Mouse (Mus musculus): ENCODE results near the gene Asf1a.
A peak's percentile ranks its signal among the peaks of the same experiment; 100 is the strongest.
"Not testable (repeated sequence)": the region's sequence is repeated elsewhere in the genome, so short reads cannot be mapped to it uniquely, and the experiment has no call there.

Asf1a gene

GRCm38 (mm10) chr10:53596677-53597120 is at the start of gene Asf1a:
Gene Asf1a, plus strand, starts transcription at chr10:53596757.
- DNase-seq (ENCODE audit: extremely low spot score, low spot score), result peak; percentile 95

GRCm38 (mm10) chr10:53562001-53562400 is 34.6 kb upstream of the Asf1a start:
- no peak for DNase-seq (ENCODE audit: extremely low spot score, low spot score)

DNA sequence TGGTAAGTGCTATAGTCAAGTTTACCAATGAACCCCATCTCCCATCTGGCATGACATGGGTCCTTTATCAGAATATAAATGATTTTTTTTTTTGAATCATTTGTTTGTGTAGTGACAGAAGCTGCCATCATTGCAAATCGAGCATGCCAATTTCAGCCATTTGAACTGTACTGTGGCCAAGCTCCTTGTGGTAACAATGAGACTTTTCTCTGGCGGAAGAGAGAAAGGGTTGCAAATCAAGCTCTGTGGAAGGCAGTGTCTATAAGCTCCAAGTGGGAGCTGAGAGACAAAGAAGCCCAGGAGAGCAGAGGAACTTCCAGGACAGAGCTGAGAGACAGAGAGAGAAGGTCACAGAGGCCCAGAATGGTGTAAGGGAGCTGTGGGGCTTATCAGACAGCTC is 31.0 kb upstream of the Asf1a start:
- DNase-seq (ENCODE audit: extremely low spot score, low spot score), result no peak

- no peak for DNase-seq (ENCODE audit: extremely low spot score, low spot score)
Observed at GRCm38 (mm10) chr10:53568531-53568930, 28.0 kb upstream of the Asf1a start.

GRCm38 (mm10) chr10:53580137-53580536 is 16.4 kb upstream of the Asf1a start:
- no peak for DNase-seq (ENCODE audit: extremely low spot score, low spot score)

DNA sequence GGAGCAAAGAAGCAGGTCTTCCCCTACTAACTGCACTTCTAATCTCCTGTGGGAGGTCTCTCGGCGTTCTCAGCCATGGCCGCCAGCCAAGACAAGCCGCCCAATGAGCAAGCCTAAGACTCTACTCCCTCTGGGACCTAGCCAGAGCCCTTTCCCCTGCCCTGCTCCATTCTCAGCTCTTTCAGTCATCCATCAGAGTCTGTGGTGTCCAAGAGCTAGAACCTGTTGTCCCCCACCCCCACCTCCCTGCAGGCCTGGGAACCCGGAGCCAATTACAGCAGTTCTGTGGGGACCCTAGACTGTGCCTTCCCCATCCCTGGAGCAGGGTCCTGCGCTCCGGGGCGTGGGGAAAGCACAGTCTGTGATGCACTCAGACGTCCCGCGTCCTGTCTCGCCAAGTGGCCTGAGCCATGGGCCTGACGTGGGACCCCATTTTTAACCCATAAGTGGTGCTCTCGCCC is 15.9 kb upstream of the Asf1a start:
- DNase-seq (ENCODE audit: extremely low spot score, low spot score), result peak; percentile 34

- no peak for DNase-seq (ENCODE audit: extremely low spot score, low spot score)
Observed at GRCm38 (mm10) chr10:53581087-53581486, 15.5 kb upstream of the Asf1a start.

DNA sequence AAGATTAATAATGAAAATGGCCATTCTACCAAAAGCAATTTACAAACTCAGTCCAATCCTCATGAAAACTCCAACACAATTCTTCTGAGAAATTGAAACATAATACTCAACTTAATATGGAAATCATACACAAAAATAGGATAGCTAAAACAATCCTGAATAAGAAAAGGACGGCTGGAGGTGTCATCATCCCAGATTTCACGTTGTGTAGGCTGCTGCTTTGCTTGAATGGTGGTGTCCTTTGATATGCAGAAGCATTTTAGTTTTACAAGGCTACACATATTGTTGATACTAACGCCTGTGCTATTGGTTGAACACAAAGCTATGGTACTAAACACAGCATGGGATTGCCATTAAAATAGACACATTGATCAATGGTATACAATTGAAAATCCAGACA is 10.8 kb upstream of the Asf1a start:
- no peak for DNase-seq (ENCODE audit: extremely low spot score, low spot score)

DNA sequence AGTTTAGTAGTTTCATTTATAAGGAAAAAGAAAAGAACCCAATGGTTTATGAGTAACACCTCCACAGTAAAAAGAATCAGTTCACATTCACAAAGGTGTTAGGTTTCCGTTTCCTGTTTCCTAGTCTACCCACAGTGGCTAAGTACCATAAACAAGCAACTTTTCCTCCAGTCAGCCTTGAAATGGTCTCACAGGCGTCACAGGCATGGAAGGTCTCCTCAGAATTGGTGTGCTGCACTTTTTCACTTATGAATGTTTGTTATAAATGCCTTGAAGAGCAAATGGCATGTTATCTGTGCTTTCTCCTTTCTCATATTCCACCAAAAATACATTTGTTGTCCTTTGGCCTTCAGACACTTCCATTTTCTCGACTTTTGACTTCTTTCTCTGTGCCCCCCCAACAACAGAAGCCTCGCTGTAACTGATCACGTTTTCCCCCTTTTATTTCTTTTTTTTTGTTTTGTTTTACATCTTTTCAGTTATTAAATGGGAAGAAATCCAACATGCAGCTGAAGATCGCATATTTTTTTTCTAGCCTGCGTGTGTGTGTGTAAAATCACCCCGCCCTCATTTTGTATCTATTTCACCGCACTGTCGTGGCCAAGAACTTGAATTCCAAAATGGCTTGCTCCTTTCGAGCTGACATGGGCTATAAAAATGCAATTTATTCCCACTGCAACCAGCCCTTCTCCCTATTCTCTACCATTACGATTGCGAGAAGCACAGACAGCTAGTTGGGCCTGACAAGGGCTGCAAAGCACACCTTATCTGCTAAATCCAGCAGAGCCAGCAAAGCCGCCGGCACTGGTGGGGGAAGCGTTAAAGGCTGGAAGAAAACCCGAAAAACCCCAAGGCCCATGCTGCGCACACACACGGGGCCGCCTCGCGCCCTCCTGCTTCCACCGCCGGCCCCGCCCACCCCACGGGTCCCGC is 547 bp upstream of the Asf1a start:
- DNase-seq (ENCODE audit: extremely low spot score, low spot score), result no peak

DNA sequence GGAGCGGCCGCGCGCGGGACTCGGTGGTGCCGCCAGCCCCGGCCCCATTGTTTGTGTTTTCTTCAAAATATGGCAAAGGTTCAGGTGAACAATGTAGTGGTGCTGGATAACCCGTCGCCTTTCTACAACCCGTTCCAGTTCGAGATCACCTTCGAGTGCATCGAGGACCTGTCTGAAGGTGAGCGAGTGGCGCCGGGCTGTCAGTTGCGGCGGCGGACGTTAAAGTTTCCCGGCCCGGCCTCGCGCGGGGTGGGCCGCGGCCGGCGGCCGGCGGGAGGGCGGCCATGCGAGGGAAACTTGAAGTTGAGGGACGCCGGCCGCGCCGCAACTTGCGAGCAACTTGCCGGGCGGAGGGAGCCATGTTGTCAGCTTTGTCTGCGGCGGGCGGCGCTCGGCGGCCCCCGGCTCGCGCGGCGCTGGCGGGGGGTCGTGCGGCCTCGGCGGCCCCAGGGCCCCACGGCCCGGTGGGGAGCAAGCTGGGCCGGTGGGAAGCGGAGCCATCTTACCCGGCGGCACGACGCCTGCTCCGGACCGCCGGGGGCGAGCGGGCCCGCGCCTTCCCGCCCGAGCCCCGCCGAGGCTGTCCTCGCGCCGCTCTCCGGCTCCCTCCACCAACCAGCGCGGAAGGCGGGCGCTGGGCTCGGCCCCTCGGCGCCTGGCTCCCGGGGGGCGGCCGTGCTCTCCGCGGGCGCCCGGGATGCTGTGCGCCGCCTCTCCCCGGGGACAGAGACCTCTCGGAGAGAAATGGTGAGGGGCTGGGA is 744 bp downstream of the Asf1a start:
- DNase-seq (ENCODE audit: extremely low spot score, low spot score), result peak; percentile 73

- DNase-seq (ENCODE audit: extremely low spot score, low spot score), result no peak
Observed at GRCm38 (mm10) chr10:53598821-53599220, 2.3 kb downstream of the Asf1a start.

- no peak for DNase-seq (ENCODE audit: extremely low spot score, low spot score)
Observed at GRCm38 (mm10) chr10:53605328-53605727, 8.8 kb downstream of the Asf1a start.

- no peak for DNase-seq (ENCODE audit: extremely low spot score, low spot score)
Observed at GRCm38 (mm10) chr10:53608274-53608673, 11.7 kb downstream of the Asf1a start.

- DNase-seq (ENCODE audit: extremely low spot score, low spot score), result no peak
Observed at GRCm38 (mm10) chr10:53612172-53612571, 15.6 kb downstream of the Asf1a start.

DNA sequence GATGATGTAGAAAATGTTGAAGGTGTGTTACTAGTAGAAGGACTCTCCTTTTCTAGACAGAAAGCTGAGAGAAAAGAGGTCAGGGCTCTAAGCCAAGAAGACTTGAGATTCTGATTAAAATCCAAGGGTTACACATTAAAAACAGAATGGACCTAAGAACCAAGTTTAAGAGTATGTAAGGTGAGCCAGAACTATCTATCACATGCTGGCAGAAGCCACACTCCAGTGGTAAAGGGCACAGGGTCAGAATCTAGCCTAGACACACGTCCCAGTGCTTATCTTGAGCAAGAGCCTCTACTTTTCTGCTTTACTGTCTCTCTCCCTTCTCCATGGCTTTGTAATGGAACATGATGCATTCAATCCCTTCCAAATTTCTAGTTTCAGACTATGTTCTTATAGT is 17.4 kb downstream of the Asf1a start:
- DNase-seq (ENCODE audit: extremely low spot score, low spot score), result no peak

GRCm38 (mm10) chr10:53615850-53616616 is 19.5 kb downstream of the Asf1a start:
- DNase-seq (ENCODE audit: extremely low spot score, low spot score), result no peak

DNA sequence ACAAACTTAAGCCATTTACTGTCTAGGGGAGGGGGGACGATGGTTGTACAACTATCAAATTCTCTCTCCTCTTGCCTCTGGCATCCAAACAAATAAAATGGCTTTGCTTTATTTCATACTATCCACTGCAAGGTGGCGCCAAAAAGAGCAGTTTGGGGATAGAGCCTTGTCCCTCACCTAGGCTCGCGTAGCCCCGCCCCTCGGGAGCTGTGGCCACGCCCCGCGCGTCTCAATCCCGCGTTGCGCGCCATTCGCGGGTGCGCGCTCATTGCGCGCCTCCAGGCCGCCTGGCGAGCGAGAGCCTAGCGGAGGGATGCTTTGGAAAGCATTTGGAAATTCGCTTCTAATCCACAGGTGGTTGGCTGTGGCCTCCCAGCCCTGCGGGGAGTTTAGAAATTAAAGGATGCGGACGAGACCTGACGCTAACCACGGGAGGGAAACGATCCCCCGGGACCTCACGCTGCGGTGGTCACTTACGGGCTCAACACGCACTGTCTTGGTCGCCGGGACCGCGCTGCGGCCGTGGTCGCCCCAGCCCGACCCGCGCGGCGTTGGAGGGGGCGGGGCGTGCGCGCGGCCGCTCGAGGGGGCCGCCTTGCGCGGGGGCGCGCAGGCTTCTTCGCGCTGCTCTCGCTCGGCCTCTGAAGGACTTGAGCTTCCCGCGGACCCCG is 32.8 kb downstream of the Asf1a start:
- DNase-seq (ENCODE audit: extremely low spot score, low spot score), result peak; percentile 86

DNA sequence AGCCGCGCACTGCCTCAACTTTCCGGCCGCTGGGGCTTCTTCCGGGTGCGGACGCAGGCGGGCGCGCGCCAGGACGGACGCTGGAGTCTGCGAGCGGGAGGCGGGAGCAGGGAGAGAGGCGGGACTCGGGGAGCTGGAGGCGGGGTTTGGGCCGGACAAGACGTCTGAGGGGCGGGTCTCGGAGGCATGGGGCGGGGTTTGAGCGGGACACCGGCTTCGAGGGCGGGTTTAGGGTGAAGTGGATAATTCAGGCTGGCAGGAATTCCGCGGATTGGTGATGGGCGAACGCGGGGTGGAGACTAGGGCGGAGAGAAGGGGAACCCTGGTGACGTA is 33.3 kb downstream of the Asf1a start:
- DNase-seq (ENCODE audit: extremely low spot score, low spot score), result peak; percentile 97

- DNase-seq (ENCODE audit: extremely low spot score, low spot score), result not testable (repeated sequence)
Observed at GRCm38 (mm10) chr10:53630339-53630738, 33.8 kb downstream of the Asf1a start, which contains the start of gene Mcm9. Gene Mcm9, minus strand, starts transcription at chr10:53630439.

GRCm38 (mm10) chr10:53634160-53634559 is 37.6 kb downstream of the Asf1a start:
- DNase-seq (ENCODE audit: extremely low spot score, low spot score), result no peak
